Mouse (Mus musculus): ENCODE results near the gene Lrp1.

- TF ChIP-seq E2F4 (IDR thresholded peaks at IDR 0.05; ENCODE audit: borderline replicate concordance, low read depth, low read length) (no peak), MAX (IDR thresholded peaks at IDR 0.05; ENCODE audit: low read length) (no peak), CTCF (IDR thresholded peaks at IDR 0.05 in 2 of 3, conservative IDR thresholded peaks at IDR 0.05 in 1 of 3; ENCODE audit: control insufficient read depth in 1 of 3, insufficient read depth in 1 of 3, low read depth in 2 of 3, low read length in 3 of 3, poor library complexity in 1 of 3, severe bottlenecking in 1 of 3) (no peak), EP300 (IDR thresholded peaks at IDR 0.05; ENCODE audit: low read depth in 1 of 2, low read length in 2 of 2) (no peak), ZNF384 (IDR thresholded peaks at IDR 0.05; ENCODE audit: low read depth, low read length) (no peak)
Measured at GRCm38 (mm10) chr10:127549892-127550291, 71.1 kb downstream of the Lrp1 start.

Data from MEL (cell line).